Mouse (Mus musculus) brain, embryonic 14.5 days (tissue): Measurements from ENCODE around the gene Srsf2.

Source experiments
- CTCF ChIP-seq: fragments of 200-500 bp; IDR thresholded peaks from 2 replicates; pipeline ENCODE4 v1.5.1; 2012; ENCODE audit warnings: inconsistent platforms, mild to moderate bottlenecking, moderate library complexity, borderline replicate concordance; ENCODE audit not compliant: insufficient read depth, insufficient read length; ENCODE audit errors: extremely low read depth
- POLR2A ChIP-seq: fragments of 200-500 bp; IDR thresholded peaks from 2 replicates; pipeline ENCODE4 v1.6.1; 2012; ENCODE audit warnings: mild to moderate bottlenecking, inconsistent platforms, borderline replicate concordance; ENCODE audit not compliant: poor library complexity, insufficient read depth, insufficient read length, severe bottlenecking; ENCODE audit errors: extremely low read depth

DNA sequence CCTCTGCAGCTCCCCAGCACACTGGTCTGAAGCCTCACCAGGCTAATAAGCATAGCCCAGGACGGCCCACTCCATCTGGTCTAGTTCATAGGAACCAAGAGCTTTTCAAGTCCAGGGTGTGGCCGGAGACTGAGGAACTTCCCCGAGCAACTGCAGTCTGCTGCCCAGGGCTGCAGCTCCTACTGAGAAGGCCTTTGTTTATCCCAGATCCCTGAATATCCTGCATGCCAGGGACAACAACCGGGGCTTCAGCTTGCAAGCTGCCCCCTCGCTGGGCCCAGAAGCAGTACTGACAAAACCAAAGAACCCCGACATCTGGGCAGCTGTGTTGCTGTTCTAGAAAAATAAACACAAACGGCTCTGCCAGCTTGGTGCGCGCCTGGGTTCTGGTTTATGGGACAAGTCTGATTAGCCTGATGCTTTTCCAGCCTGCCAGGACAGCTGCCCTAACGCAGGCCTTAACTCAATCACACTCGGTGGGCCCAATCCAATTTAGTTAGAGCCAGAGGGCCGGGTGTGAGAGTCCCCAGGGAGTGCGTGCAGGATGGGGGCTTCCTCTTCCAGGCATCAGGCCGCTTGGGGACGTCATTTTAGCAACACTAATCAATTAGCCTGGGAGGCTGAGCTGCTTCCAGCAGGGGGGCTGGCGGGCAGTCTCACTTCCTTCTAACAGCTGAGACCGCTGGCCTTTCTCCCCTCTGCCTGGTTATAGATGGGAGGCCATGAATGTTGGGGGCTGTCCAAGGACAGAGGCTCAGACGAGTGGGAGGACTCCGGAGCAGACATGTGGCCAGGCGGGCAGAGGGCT is 38.6 kb downstream of the Srsf2 start:
- TF ChIP-seq CTCF (no peak), POLR2A (no peak)
